Mouse (Mus musculus): Measurements from ENCODE around the gene Atf6. TPM values are rescaled to one million over a fixed set of nuclear protein-coding genes. Genes with fewer than 3 reads are reported as not detected.

Gene Atf6
- polyA plus RNA-seq, 1 experiment: 43.1 TPM

GRCm38 (mm10) chr1:170657643-170658314, 209.8 kb downstream of the Atf6 start:
- TF ChIP-seq CTCF (IDR thresholded peaks at IDR 0.05; ENCODE audit: low read depth, low read length): no peak
- TF ChIP-seq POLR2A (IDR thresholded peaks at IDR 0.05; ENCODE audit: borderline replicate concordance, low read depth, low read length): no peak
- Histone ChIP-seq H3K27ac (ENCODE audit: insufficient read depth, low read depth, low read length) (no peak overlapping the region), H3K4me1 (ENCODE audit: control insufficient read depth, insufficient read depth, low read length) (no peaks in the 10 kb centered on the region), H3K4me3 (ENCODE audit: insufficient read depth, low read length) (no peak overlapping the region)

- TF ChIP-seq CTCF (IDR thresholded peaks at IDR 0.05; ENCODE audit: low read depth, low read length): no peak
- TF ChIP-seq POLR2A (IDR thresholded peaks at IDR 0.05; ENCODE audit: borderline replicate concordance, low read depth, low read length): no peak
- no peak overlapping the region for H3K4me3 ChIP-seq (ENCODE audit: insufficient read depth, low read length)
- H3K27ac ChIP-seq (ENCODE audit: insufficient read depth, low read depth, low read length): no peak overlapping the region
- no peaks in the 10 kb centered on the region for H3K4me1 ChIP-seq (ENCODE audit: control insufficient read depth, insufficient read depth, low read length)
Measured at GRCm38 (mm10) chr1:170657228-170657521, 210.4 kb downstream of the Atf6 start.

GRCm38 (mm10) chr1:170656518-170657227, 210.9 kb downstream of the Atf6 start:
- Histone ChIP-seq H3K4me1 (ENCODE audit: control insufficient read depth, insufficient read depth, low read length) (no peaks in the 10 kb centered on the region), H3K27ac (ENCODE audit: insufficient read depth, low read depth, low read length) (no peak overlapping the region), H3K4me3 (ENCODE audit: insufficient read depth, low read length) (no peak overlapping the region)
- TF ChIP-seq CTCF (IDR thresholded peaks at IDR 0.05; ENCODE audit: low read depth, low read length) (no peak), POLR2A (IDR thresholded peaks at IDR 0.05; ENCODE audit: borderline replicate concordance, low read depth, low read length) (no peak)

- no peaks in the 10 kb centered on the region for H3K4me1 ChIP-seq (ENCODE audit: control insufficient read depth, insufficient read depth, low read length)
- no peak for TF ChIP-seq POLR2A (IDR thresholded peaks at IDR 0.05; ENCODE audit: borderline replicate concordance, low read depth, low read length)
- no peak for TF ChIP-seq CTCF (IDR thresholded peaks at IDR 0.05; ENCODE audit: low read depth, low read length)
- H3K27ac ChIP-seq (ENCODE audit: insufficient read depth, low read depth, low read length): no peak overlapping the region
- no peak overlapping the region for H3K4me3 ChIP-seq (ENCODE audit: insufficient read depth, low read length)
Measured at GRCm38 (mm10) chr1:170655280-170655917, 212.2 kb downstream of the Atf6 start.

Other genes with a start within 250 kb of the Atf6 start
- gene Olfml2b, start 223.2 kb downstream of the Atf6 start, polyA plus RNA-seq (2012; ENCODE audit: insufficient read depth, insufficient read length, missing spikeins): 1.0 and 1.3 TPM in 2 replicates
- gene Gm26620, start 17.3 kb upstream of the Atf6 start, polyA plus RNA-seq (2012; ENCODE audit: insufficient read depth, insufficient read length, missing spikeins): not detected in 2 replicates
- gene Dusp12, start 17.8 kb upstream of the Atf6 start, polyA plus RNA-seq (2012; ENCODE audit: insufficient read depth, insufficient read length, missing spikeins): 11.2 and 16.8 TPM in 2 replicates
- gene Fcrlb, start 45.2 kb upstream of the Atf6 start, polyA plus RNA-seq (2012; ENCODE audit: insufficient read depth, insufficient read length, missing spikeins): 0.63 TPM in 1 of 2 replicates, not detected in the other
- gene Fcrla, start 59.8 kb upstream of the Atf6 start, polyA plus RNA-seq (2012; ENCODE audit: insufficient read depth, insufficient read length, missing spikeins): 0.84 TPM in 1 of 2 replicates, not detected in the other
- gene Fcgr2b, start 108.8 kb upstream of the Atf6 start, polyA plus RNA-seq (2012; ENCODE audit: insufficient read depth, insufficient read length, missing spikeins): 270 and 276 TPM in 2 replicates
- gene Fcgr4, start 151.1 kb upstream of the Atf6 start, polyA plus RNA-seq (2012; ENCODE audit: insufficient read depth, insufficient read length, missing spikeins): 84.3 and 86.6 TPM in 2 replicates
- 1,121 and 1,154 TPM in 2 replicates for gene Fcgr3, start 197.2 kb upstream of the Atf6 start, polyA plus RNA-seq (2012; ENCODE audit: insufficient read depth, insufficient read length, missing spikeins)
- gene Cfap126, start 246.1 kb upstream of the Atf6 start, polyA plus RNA-seq (2012; ENCODE audit: insufficient read depth, insufficient read length, missing spikeins): 4.5 and 5.7 TPM in 2 replicates